Mouse (Mus musculus) liver, adult 2 months (tissue): ENCODE results near the gene Fdx1l. TPM values are rescaled to one million over a fixed set of nuclear protein-coding genes. Genes with fewer than 3 reads are reported as not detected.

Experiments used
- DNase-seq: peaks from one replicate; pipeline ENCODE4 v3.0.0-alpha.2; 2011; ENCODE audit warnings: low read depth, low spot score; ENCODE audit errors: extremely low read depth
- H3K27ac ChIP-seq: fragments of 200-500 bp; replicated peaks from 2 replicates; pipeline ENCODE4 v1.5.1; 2012; ENCODE audit warnings: low read depth, mild to moderate bottlenecking, control low read depth, inconsistent platforms, low read length; ENCODE audit not compliant: insufficient read depth
- H3K27me3 ChIP-seq: fragments of 200-500 bp; 2 replicates; pipeline ENCODE4 v1.6.1; 2012; ENCODE audit warnings: mild to moderate bottlenecking, moderate library complexity, low read length, inconsistent platforms; ENCODE audit not compliant: control insufficient read depth, insufficient read depth
- H3K36me3 ChIP-seq: fragments of 200-500 bp; 2 replicates; pipeline ENCODE4 v1.6.1; 2012; ENCODE audit warnings: low read length, inconsistent platforms; ENCODE audit not compliant: control insufficient read depth, insufficient read depth
- H3K4me1 ChIP-seq: fragments of 200-500 bp; 2 replicates; pipeline ENCODE4 v1.6.1; 2011; ENCODE audit warnings: low read length; ENCODE audit not compliant: control insufficient read depth, insufficient read depth
- H3K4me3 ChIP-seq: fragments of 200-500 bp; 2 replicates; pipeline ENCODE4 v1.5.1; 2011; ENCODE audit warnings: low read depth, mild to moderate bottlenecking, control low read depth, low read length, moderate library complexity; ENCODE audit not compliant: insufficient read depth
- H3K79me2 ChIP-seq: fragments of 200-500 bp; 2 replicates; pipeline ENCODE4 v1.6.1; 2012; ENCODE audit warnings: inconsistent platforms, mild to moderate bottlenecking, low read length, moderate library complexity; ENCODE audit not compliant: control insufficient read depth, insufficient read depth
- H3K9ac ChIP-seq: fragments of 200-500 bp; 2 replicates; pipeline ENCODE4 v1.6.1; 2012; ENCODE audit warnings: low read depth, mild to moderate bottlenecking, control low read depth, inconsistent platforms, low read length
- CTCF ChIP-seq: fragments of 200-500 bp; IDR thresholded peaks from 2 replicates; pipeline ENCODE4 v1.5.1; 2011; ENCODE audit warnings: low read depth, low read length, control low read depth
- POLR2A ChIP-seq: fragments of 200-500 bp; IDR thresholded peaks from 2 replicates; pipeline ENCODE4 v1.6.1; 2011; ENCODE audit warnings: low read length, control low read depth; ENCODE audit not compliant: insufficient read depth; ENCODE audit errors: extremely low read depth
- WGBS: fragments of 180-500 bp; shearing (Covaris S2); methylation state at CpG from one replicate; pipeline ENCODE4 v1.1.7; 2018; 5-methylcytosine and 5-hydroxymethylcytosine counted together
- polyA plus RNA-seq: library from polyadenylated mRNA; depleted of rRNA; stranded (reverse); fragments of >200 nt; gene quantifications from 2 replicates; pipeline ENCODE4 v1.2.3, GENCODE M21; 2012
- total RNA-seq: library from RNA; depleted of rRNA; stranded (reverse); fragments of >200 nt; gene quantifications from 2 replicates; pipeline ENCODE4 v1.2.3, GENCODE M21; 2014

The Fdx1l gene
- total and polyA plus RNA-seq, 2 experiments: 30.6 to 45.3 TPM

GRCm38 (mm10) chr9:21083324-21083723 lies 9.9 kb upstream of the Fdx1l start:
- 19% methylated on average over 3 of the region's 3 CpGs for WGBS
- H3K36me3 ChIP-seq: peaks cover 45% of the 10 kb centered on the region
- H3K79me2 ChIP-seq: peaks cover 14% of the 10 kb centered on the region
- H3K27ac ChIP-seq: peak overlapping the region; percentile 44; the same call in 1 of the 2 replicates
- TF ChIP-seq POLR2A (no peak), CTCF (no peak)
- H3K4me1 ChIP-seq: peaks cover 22% of the 10 kb centered on the region
- H3K27me3 ChIP-seq: no peaks in the 10 kb centered on the region
- H3K9ac ChIP-seq: no peak overlapping the region
- H3K4me3 ChIP-seq: no peak overlapping the region
- peak; percentile 91 for DNase-seq

DNA sequence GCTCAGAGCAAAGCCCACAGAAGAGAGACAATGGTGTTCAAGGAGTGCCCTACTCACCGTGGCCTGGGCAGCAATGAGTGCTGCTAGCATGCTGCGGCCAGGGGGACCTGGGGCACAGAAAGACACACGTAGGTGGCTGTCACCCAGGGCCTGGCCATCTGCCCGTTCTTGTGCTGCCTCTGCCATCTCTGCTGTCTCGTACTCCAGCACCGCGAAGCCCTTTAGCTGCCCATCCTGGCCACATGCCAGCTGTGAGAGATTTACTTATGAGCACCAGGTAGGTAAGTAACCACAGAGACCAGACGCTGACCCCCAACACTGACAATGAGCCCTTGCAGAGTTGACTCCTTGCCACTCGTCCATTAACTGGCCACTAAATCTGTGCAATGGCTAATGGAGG lies 7.7 kb upstream of the Fdx1l start:
- no peaks in the 10 kb centered on the region; the same call in 1 of the 2 replicates for H3K79me2 ChIP-seq
- peaks cover 40% of the 10 kb centered on the region for H3K36me3 ChIP-seq
- WGBS: 25% methylated on average over 9 of the region's 9 CpGs
- TF ChIP-seq POLR2A: no peak
- no peak for TF ChIP-seq CTCF
- no peak overlapping the region for H3K9ac ChIP-seq
- peaks cover 22% of the 10 kb centered on the region for H3K4me1 ChIP-seq
- H3K4me3 ChIP-seq: no peak overlapping the region
- no peak for DNase-seq
- H3K27ac ChIP-seq: no peak overlapping the region; the same call in 1 of the 2 replicates
- no peaks in the 10 kb centered on the region for H3K27me3 ChIP-seq

DNA sequence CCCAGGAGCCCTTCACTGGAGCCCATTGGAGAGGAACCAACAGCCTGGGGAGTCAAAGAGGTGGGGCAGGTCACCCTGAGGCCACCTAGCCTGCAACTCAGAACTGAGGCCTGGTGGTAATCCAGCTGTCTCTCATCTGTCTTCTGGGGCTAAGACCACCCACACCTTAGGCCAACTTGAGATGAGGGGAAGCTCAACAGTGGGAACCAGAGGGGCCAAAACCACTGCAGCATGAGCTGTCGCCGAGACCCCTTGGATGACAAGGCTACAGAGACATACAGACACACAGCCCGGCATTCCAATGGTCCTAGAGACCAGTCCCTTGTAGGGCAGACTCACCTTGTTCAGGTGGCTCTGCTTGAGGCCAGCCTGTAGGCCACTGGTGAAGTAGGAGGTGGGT lies 2.2 kb upstream of the Fdx1l start:
- H3K36me3 ChIP-seq: peaks cover 21% of the 10 kb centered on the region
- WGBS: 90% methylated on average over 3 of the region's 3 CpGs
- no peak overlapping the region for H3K4me3 ChIP-seq
- peaks cover 7% of the 10 kb centered on the region for H3K4me1 ChIP-seq
- H3K79me2 ChIP-seq: 0 out of 2 replicates have a peak, but pooled peaks cover 4% of the 10 kb centered on the region
- H3K9ac ChIP-seq: no peak overlapping the region
- H3K27ac ChIP-seq: no peak overlapping the region
- no peaks in the 10 kb centered on the region for H3K27me3 ChIP-seq
- no peak for TF ChIP-seq POLR2A
- no peak for TF ChIP-seq CTCF
- DNase-seq: no peak

DNA sequence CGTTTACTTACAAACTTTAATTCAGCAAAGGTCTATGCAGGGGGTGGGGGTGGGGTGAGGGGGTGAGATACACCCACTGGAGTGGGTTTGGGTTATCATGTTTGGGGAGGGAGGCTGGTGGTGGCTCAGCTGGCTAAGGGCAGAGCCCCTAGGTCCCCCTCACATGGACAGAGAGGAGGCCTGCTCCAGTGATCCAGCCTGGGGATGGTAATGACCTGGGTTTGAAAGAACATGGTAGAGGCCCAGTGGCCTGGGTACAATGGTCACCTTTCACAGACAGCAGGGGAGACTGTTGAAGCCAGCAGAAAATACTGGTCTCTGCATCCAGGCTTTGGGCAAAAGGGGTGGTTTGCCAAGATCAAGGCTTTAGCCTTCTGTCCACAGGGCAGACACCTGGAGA lies 759 bp upstream of the Fdx1l start:
- TF ChIP-seq CTCF (no peak), POLR2A (no peak)
- Histone ChIP-seq H3K27me3 (no peaks in the 10 kb centered on the region), H3K9ac (no peak overlapping the region), H3K27ac (no peak overlapping the region), H3K36me3 (peaks cover 13% of the 10 kb centered on the region), H3K4me1 (peaks cover 7% of the 10 kb centered on the region), H3K4me3 (no peak overlapping the region), H3K79me2 (0 out of 2 replicates have a peak, but pooled peaks cover 4% of the 10 kb centered on the region)
- DNase-seq: no peak
- WGBS: 82% methylated on average over 1 of the region's 1 CpGs

DNA sequence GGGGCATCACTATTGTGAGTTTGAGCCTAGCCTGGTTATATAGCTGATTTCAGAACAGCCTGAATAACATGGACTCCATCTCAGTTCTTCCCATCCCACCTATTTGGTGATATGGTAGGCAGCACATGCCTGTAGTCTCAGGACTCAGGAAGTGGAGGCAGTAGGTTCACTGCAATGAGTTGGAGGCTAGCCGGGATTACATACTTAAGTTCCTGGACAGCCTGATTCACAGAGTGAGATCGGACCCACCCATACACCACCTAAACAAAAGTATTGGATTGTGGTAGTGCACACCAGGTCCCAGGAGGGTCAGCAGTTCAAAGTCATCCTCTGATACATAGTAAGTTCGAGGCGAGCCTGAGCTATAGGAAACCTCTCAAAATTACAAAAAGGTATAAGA lies 773 bp downstream of the Fdx1l start:
- Histone ChIP-seq H3K4me3 (peak overlapping the region; percentile 88), H3K27ac (no peak overlapping the region)
- WGBS: 8% methylated on average over 4 of the region's 4 CpGs

DNA sequence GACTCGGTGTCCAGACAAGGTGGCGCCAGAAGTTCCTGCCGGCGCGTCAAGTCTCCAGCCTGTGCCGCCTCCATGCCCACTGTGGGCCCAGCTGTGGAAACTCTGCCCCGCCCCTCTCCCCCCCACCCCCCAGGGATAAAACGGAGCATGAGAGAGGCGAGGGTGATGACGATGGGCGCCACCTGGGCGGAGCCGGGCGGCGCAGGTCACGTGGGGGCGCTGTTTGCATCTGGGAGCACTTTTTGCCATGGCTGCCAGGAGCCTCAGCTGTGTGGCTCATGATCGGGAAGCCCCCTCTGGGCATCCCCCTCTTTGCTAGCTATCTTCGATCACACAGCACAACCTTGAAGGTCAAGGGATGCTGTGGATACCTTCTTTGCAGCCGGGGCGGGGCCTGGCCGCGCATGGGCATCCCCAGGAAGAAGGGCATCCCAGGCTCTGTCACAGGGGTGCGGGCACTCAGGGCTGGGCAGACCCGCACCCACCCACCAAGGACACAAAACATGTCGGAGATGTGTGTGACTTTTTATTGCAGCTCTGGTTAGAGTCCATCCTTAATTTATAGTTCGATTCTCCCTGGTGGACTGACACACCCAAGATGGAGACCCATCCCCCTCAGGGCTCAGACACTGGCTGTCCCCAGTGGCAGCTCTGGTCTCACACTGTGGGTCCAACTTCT lies 6.3 kb downstream of the Fdx1l start, which contains the start of gene Zglp1:
TSS of gene Zglp1 (minus strand) at position 88 of the 679 bp plus-strand sequence.
- DNase-seq: no peak
- Histone ChIP-seq H3K9ac (no peak within 1 kb of the TSS), H3K4me3 (no peak within 1 kb of the TSS), H3K27ac (no peak within 1 kb of the TSS), H3K79me2 (no peaks in the 10 kb centered on the region), H3K36me3 (no peaks in the 10 kb centered on the region), H3K4me1 (no peaks in the 10 kb centered on the region), H3K27me3 (no peaks in the 10 kb centered on the region)
- TF ChIP-seq CTCF (no peak), POLR2A (no peak)
- 85% methylated on average over 27 of the region's 27 CpGs for whole genome bisulfite sequencing

More for the DNA sequence above, 773 bp downstream of the Fdx1l start:
- H3K79me2 ChIP-seq: 0 out of 2 replicates have a peak, but pooled peaks cover 4% of the 10 kb centered on the region
- H3K4me1 ChIP-seq: peaks cover 7% of the 10 kb centered on the region
- no peaks in the 10 kb centered on the region for H3K27me3 ChIP-seq
- TF ChIP-seq POLR2A: no peak
- TF ChIP-seq CTCF: no peak
- H3K36me3 ChIP-seq: peaks cover 5% of the 10 kb centered on the region; the same call in 1 of the 2 replicates
- H3K9ac ChIP-seq: peak overlapping the region; percentile 89
- DNase-seq: no peak
